Mouse (Mus musculus) mouse trophoblast stem cell (cell line): Measurements from ENCODE around the gene C8b.

Source experiments
- in situ Hi-C, 2 experiments: fragments of 300-500 bp; cut with MseI, MboI; formaldehyde crosslinking; loops; 2 replicates in 1 of 2; 3 replicates in 1 of 2; pipeline ENCODE4 v1.15.1; 2025

C8b gene

DNA sequence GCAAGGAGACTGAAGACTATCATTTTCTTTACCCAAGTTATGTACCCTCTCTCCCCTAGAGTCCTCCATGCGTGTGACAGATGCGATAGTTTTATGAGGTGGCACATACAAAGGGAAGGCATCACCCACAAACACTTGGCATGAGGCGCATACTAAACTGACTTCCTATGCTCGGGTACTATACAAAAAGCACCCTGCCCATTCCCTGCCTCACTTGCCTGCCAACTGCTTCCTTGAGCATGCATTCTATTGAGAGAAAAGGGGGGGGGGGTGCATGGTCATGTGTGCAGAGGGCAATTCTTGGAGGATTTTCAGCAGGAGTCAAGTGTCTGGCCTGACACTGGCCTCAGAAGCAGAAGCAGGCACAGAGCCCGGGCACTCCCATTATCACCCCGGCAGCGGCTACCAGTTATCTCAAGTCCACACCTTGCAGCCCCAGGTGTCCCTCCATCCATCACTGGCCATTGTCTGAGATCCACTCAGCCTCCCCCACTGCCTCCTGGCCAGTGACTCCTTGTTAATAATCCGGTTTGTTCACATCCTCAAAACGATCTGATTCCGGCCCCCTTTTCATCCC is 44.7 kb downstream of the C8b start:
- in situ Hi-C loops: no loop called here

- in situ Hi-C loops: no loop called here
Observed at GRCm38 (mm10) chr4:104813617-104814016, 47.5 kb downstream of the C8b start.

DNA sequence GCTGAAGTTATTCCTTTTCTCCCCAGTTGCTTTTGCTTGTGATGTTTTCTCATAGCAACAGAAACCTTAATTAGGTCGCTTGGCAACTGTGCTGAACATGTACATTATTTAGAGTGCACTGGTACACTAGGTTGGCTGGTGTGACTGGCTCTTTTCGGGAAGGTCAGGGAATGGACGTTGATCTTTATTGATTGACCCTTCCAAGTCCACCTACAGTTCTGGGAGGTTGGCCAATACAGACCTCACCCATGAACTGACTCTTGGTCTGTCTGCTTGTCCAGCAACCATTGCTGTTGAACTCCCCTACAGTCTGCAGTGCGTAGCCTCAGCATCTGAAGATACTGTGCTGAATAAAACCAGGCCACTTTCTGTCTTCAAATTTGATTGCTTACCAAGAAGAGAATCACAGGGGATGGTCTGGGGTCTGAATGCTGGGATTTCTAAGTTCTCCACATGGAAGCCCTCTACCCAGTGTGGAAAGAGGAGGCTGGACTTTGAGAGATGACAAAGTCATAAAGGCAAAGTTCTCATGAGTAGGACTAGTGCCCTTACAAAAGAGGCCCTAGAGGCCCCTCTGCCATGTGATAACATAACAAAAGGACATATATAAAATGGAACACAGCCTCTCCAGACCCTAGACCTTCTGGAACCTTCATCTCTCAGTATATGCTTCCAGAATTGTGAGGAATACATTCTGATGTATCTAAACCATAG is 50.6 kb downstream of the C8b start:
- in situ Hi-C loops: no loop called here

- in situ Hi-C loops: no loop called here
Observed at GRCm38 (mm10) chr4:104817509-104817908, 51.4 kb downstream of the C8b start.

DNA sequence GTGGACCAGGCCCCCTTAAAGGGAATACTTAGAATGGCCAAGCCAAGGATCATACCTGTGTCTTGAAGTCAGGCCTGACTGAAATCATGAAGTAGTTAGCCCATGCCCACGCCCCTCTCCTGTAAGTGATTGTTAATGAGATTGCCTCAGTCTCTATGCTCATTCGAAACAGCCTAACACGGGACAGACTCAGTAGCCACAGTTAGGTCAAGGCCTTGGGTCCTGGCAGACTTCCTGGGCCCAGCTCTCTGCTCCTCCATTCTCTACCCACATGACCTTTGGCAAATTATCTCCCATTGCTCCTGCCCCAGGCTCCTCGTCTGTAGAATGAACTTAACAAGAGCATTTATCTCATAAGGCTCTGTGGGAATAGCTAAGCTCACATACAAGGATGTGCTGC is 52.9 kb downstream of the C8b start:
- in situ Hi-C loops: no loop called here

GRCm38 (mm10) chr4:104819891-104820290 is 53.8 kb downstream of the C8b start:
- in situ Hi-C loops: no loop called here

DNA sequence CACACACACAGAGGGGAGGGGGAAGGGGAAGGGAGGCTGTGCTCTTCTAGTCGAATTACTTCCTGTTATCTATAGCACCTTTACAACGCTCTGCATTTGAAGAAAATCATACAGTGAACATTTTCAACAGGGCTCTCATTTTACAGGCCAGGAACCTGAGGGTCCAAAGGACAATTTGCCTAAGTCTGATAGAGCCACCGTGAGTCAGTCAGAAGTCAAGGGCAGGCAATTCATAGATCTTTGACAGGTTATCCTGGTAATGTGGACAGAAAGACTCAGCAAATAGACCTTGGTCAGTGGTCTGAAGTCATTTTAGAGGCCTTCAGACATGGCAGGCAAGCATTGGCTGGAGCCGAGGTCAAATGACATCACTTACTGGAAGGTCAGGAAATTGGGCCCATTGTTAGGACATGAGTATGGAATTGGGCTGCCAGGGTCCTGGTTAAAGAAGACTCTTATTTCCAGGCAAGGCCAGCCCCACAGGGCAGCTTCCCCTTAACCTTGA is 57.5 kb downstream of the C8b start:
- in situ Hi-C loops: no loop called here

DNA sequence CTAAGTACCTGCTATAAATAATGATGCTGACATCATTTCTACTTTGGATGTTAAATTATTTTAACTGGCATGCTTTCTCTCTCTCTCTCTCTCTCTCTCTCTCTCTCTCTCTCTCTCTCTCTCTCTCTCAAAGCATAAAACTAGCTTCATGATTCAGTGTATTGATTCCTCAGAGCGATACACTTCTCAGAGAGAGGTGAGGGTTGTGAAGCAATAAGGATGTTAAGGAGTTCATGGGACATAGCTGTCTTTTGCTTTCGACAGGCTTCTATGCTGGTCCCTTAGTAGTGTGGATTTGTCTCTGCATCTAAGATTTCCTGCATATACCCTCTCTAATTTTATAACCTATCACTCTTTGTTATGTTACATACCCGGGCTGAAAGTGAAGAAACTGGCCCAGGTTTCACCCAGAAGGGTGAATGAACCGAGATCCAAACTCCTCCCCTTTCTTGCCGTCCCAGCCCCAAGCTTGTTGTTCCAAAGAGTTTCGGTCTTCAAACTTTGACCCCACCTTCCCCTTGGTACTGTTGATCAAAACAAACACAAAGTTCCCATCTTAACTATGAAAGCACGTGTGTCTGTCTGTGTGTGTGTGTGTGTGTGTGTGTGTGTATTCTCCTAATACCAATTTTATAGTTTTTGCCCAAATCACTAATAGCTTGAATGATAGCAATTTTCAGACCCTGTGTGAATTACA is 58.4 kb downstream of the C8b start:
- in situ Hi-C loops: no loop called here

- in situ Hi-C loops: no loop called here
Observed at GRCm38 (mm10) chr4:104828939-104829338, 62.8 kb downstream of the C8b start.

GRCm38 (mm10) chr4:104835096-104835495 is 69.0 kb downstream of the C8b start:
- in situ Hi-C loops: no loop called here

- in situ Hi-C loops: no loop called here
Observed at GRCm38 (mm10) chr4:104838342-104838741, 72.2 kb downstream of the C8b start.

DNA sequence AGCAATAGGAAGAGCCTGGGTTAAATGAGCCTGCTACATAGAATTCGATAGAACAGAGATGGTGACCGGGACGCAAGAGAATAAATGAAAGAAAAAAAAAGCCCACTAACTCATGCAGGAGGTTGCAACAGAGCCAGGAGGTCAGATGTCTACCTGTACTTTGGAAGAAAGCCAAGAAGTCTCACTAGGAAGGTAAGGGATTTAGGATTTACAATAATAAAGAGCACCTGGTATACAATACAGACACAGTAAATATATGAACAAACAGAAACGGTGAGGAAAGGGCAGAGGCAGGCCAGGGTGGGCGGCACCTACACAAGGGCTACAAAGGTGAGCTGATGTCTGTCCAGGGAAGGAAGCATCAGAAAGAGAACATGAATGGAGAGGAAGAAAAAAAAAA is 76.1 kb downstream of the C8b start:
- in situ Hi-C loops: no loop called here

DNA sequence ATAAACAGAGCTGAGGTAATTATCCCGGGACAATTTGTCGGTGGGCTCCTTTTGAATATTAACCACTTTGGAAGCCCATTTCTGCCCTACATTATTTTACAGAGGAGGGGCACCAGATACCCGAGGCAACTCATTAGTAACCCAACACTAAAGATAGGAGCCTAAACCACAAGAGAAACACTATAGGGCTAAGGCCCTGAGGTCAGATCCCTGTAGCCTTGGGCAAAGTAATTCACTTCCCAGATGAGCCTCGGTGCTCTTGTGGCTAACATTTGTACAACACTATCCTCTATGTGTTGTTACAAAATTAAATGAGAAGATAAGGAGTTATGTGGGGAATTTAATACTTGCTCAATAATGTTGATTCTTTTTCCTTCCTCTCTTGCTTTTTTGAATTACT is 77.4 kb downstream of the C8b start:
- in situ Hi-C loops: no loop called here
